Mouse (Mus musculus) hematopoietic stem cell, adult 5-6 weeks (primary cell): ENCODE measurements at regions not wholly inside any gene's neighbourhood (a gene's known extent, or its start where the extent isn't known, plus 50 kb on each side); places are given as distances from the start of the nearest gene placed in this dataset.
"Not testable (repeated sequence)": the region's sequence is repeated elsewhere in the genome, so short reads cannot be mapped to it uniquely, and the experiment has no call there.

ENCODE experiments used
- ATAC-seq, 2 experiments: fragments of 125-278 bp in 1 of 2; replicated peaks in 1 of 2; 2 replicates each; pipeline ENCODE4 v1.8.0; 2016 to 2017; ENCODE audit warnings: inconsistent platforms in 2 of 2, mild to moderate bottlenecking in 2 of 2, moderate number of reproducible peaks in 2 of 2, low read depth in 1 of 2, moderate TSS enrichment in 1 of 2; ENCODE audit not compliant: low FRiP score in 2 of 2, poor library complexity in 2 of 2, severe bottlenecking in 2 of 2, insufficient read depth in 1 of 2, low TSS enrichment in 1 of 2

- no peak for ATAC-seq
Measured at GRCm38 (mm10) chr16:80893761-80894160, 306.7 kb upstream of the Ncam2 start.

GRCm38 (mm10) chr16:80920711-80921279 is 279.7 kb upstream of the Ncam2 start:
- peak; percentile 84 to 90 for ATAC-seq

- ATAC-seq, result 0 out of 4 replicates have a peak, but pooled peaks of 1 of the 2 experiments have one; percentile 8
Measured at GRCm38 (mm10) chr16:80931017-80931416, 269.5 kb upstream of the Ncam2 start.

- peak; percentile 91 to 93 for ATAC-seq
Measured at GRCm38 (mm10) chr16:80931477-80931876, 269.0 kb upstream of the Ncam2 start.

- no peak for ATAC-seq
Measured at GRCm38 (mm10) chr16:80935741-80936140, 264.8 kb upstream of the Ncam2 start.

GRCm38 (mm10) chr16:80962141-80962540 is 238.4 kb upstream of the Ncam2 start:
- ATAC-seq, result no peak

GRCm38 (mm10) chr16:80981573-80982105 is 218.9 kb upstream of the Ncam2 start:
- ATAC-seq, result no peak

GRCm38 (mm10) chr16:80987816-80988215 is 212.7 kb upstream of the Ncam2 start:
- no peak for ATAC-seq

- not testable (repeated sequence) for ATAC-seq
Measured at GRCm38 (mm10) chr16:81036831-81037230, 163.7 kb upstream of the Ncam2 start.

GRCm38 (mm10) chr16:81041262-81041661 is 159.2 kb upstream of the Ncam2 start:
- no peak for ATAC-seq

- ATAC-seq, result no peak
Measured at GRCm38 (mm10) chr16:81045686-81046085, 154.8 kb upstream of the Ncam2 start.

- ATAC-seq, result no peak
Measured at GRCm38 (mm10) chr16:81068330-81068729, 132.2 kb upstream of the Ncam2 start.
